Mouse (Mus musculus): ENCODE measurements around the gene Mfsd1.

DNA sequence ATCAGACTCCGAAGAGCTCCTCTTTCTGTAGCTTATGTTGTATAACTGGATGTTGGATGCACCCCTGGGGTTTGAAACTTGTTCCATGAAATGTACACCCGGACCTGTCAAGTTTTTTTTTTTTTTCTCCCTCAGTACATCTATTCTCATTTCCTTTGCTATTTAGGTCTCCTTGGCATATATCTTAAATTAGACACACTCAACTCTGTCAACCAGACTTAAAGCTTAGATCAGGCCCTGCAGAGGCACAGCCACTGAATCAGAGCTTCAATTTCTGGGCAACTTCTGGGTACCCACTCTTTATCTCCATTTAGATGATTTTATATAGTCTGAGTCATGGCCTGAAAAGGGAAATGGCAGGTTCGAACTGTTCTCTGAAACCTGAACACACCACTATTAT lies 60.6 kb downstream of the Mfsd1 start:
- TF ChIP-seq POLR2A (IDR thresholded peaks at IDR 0.05; ENCODE audit: low read depth, low read length) (no peak), CTCF (conservative IDR thresholded peaks at IDR 0.05 in 1 of 2, IDR thresholded peaks at IDR 0.05 in 1 of 2; ENCODE audit: low read depth in 2 of 2, low read length in 2 of 2) (no peak), MYC (IDR thresholded peaks at IDR 0.05; ENCODE audit: low read depth, low read length) (no peak), RCOR1 (conservative IDR thresholded peaks at IDR 0.05; ENCODE audit: low read depth, low read length) (no peak), ZMIZ1 (IDR thresholded peaks at IDR 0.05; ENCODE audit: low read depth, low read length) (no peak), NRF1 (IDR thresholded peaks at IDR 0.05; ENCODE audit: low read depth, low read length) (no peak), ETS1 (conservative IDR thresholded peaks at IDR 0.05; ENCODE audit: low read depth, low read length) (no peak), ZKSCAN1 (IDR thresholded peaks at IDR 0.05; ENCODE audit: borderline replicate concordance, low read depth, low read length) (no peak), TCF12 (IDR thresholded peaks at IDR 0.05; ENCODE audit: low read depth, low read length) (no peak), TBP (conservative IDR thresholded peaks at IDR 0.05; ENCODE audit: low read depth, low read length) (no peak), USF1 (IDR thresholded peaks at IDR 0.05; ENCODE audit: low read depth, low read length) (no peak), HCFC1 (IDR thresholded peaks at IDR 0.05; ENCODE audit: low read depth, low read length) (no peak)
